Mouse (Mus musculus): ENCODE measurements around the gene Pip4p1. TPM values are rescaled to one million over a fixed set of nuclear protein-coding genes. Genes with fewer than 3 reads are reported as not detected.
"Not testable (repeated sequence)": the region's sequence is repeated elsewhere in the genome, so short reads cannot be mapped to it uniquely, and the experiment has no call there.

Pip4p1 gene
- polyA plus RNA-seq, 1 experiment, result 48.1 TPM

DNA sequence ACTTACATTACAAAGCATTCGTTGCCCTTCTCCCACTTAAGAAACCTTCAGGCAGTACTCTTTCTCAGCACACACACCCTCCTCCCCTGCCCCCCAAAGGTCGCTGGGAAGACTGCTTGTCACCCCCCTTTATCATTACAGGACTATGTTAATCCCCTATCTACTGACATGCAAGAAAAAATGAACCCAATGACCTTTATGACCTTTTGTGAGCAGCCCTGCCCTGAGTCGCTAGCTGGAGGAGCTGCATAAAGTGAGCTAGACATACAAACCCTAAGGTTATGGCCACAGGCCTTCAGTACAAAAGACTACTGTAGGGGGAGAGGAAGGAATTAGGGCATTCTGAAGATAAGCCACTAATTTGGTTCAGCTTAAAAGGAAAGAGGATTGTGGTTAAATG is 19.3 kb downstream of the Pip4p1 start:
- Histone ChIP-seq H3K4me3 (ENCODE audit: control insufficient read depth, low read depth, low read length) (no peak overlapping the region), H3K4me1 (ENCODE audit: control insufficient read depth, insufficient read depth, low read length) (peaks cover 2% of the 10 kb centered on the region), H3K36me3 (ENCODE audit: control insufficient read depth, insufficient read depth, low read length) (no peaks in the 10 kb centered on the region; the same call in 1 of the 2 replicates), H3K27ac (ENCODE audit: control insufficient read depth, insufficient read depth, low read depth, low read length) (no peak overlapping the region), H3K27me3 (ENCODE audit: control insufficient read depth, insufficient read depth, low read length) (no peaks in the 10 kb centered on the region)
- TF ChIP-seq POLR2A (IDR thresholded peaks at IDR 0.05; ENCODE audit: control insufficient read depth, low read depth, low read length), result no peak
- TF ChIP-seq CTCF (IDR thresholded peaks at IDR 0.05; ENCODE audit: control insufficient read depth, insufficient read depth, insufficient replicate concordance, low read depth, low read length), result no peak

DNA sequence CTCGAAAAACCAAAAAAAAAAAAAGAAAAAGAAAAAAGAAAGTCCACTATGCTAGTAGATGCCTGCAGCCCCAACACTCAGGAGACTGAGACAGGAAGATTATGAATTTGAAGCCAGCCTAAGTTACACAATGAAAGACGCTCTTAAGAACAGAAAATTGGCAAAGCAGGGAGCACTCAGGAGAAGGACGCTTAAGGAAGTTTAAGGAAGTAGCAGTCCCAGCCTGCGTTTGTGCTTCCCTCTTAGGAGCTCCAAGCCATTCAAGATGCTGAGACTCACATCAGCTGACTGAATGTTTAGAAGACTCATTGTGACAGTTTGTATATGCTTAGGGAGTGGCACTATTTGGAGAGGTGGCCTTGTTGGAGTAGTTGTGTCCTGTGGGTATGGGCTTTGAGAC is 22.5 kb downstream of the Pip4p1 start:
- TF ChIP-seq CTCF (IDR thresholded peaks at IDR 0.05; ENCODE audit: control insufficient read depth, insufficient read depth, insufficient replicate concordance, low read depth, low read length) (no peak), POLR2A (IDR thresholded peaks at IDR 0.05; ENCODE audit: control insufficient read depth, low read depth, low read length) (no peak)
- peaks cover 5% of the 10 kb centered on the region for H3K4me1 ChIP-seq (ENCODE audit: control insufficient read depth, insufficient read depth, low read length)

GRCm38 (mm10) chr14:50905327-50905726 is 25.3 kb downstream of the Pip4p1 start:
- not testable (repeated sequence) for H3K4me3 ChIP-seq (ENCODE audit: control insufficient read depth, low read depth, low read length); H3K4me1 ChIP-seq (ENCODE audit: control insufficient read depth, insufficient read depth, low read length); H3K27ac ChIP-seq (ENCODE audit: control insufficient read depth, insufficient read depth, low read depth, low read length); H3K36me3 ChIP-seq (ENCODE audit: control insufficient read depth, insufficient read depth, low read length); H3K27me3 ChIP-seq (ENCODE audit: control insufficient read depth, insufficient read depth, low read length)

More for the DNA sequence above, 22.5 kb downstream of the Pip4p1 start:
- H3K27me3 ChIP-seq (ENCODE audit: control insufficient read depth, insufficient read depth, low read length), result no peaks in the 10 kb centered on the region
- no peaks in the 10 kb centered on the region for H3K36me3 ChIP-seq (ENCODE audit: control insufficient read depth, insufficient read depth, low read length)
- H3K27ac ChIP-seq (ENCODE audit: control insufficient read depth, insufficient read depth, low read depth, low read length), result no peak overlapping the region
- no peak overlapping the region for H3K4me3 ChIP-seq (ENCODE audit: control insufficient read depth, low read depth, low read length)

DNA sequence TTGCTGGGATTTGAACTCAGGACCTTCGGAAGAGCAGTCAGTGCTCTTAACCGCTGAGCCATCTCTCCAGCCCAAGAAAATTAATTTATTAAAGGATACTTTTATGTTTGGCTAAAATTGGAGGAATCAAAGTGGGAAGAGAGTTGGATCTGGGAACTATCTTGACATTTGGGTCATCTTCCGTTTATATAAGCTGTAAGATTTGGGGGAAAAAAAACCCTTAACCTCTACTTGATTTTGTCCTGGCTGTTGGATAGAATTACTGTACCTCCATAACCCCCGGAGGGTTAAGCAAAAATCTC is 25.9 kb downstream of the Pip4p1 start:
- Histone ChIP-seq H3K4me3 (ENCODE audit: control insufficient read depth, low read depth, low read length) (no peak overlapping the region), H3K4me1 (ENCODE audit: control insufficient read depth, insufficient read depth, low read length) (peaks cover 5% of the 10 kb centered on the region), H3K27me3 (ENCODE audit: control insufficient read depth, insufficient read depth, low read length) (no peaks in the 10 kb centered on the region), H3K27ac (ENCODE audit: control insufficient read depth, insufficient read depth, low read depth, low read length) (no peak overlapping the region), H3K36me3 (ENCODE audit: control insufficient read depth, insufficient read depth, low read length) (no peaks in the 10 kb centered on the region)
- TF ChIP-seq POLR2A (IDR thresholded peaks at IDR 0.05; ENCODE audit: control insufficient read depth, low read depth, low read length) (no peak), CTCF (IDR thresholded peaks at IDR 0.05; ENCODE audit: control insufficient read depth, insufficient read depth, insufficient replicate concordance, low read depth, low read length) (no peak)

DNA sequence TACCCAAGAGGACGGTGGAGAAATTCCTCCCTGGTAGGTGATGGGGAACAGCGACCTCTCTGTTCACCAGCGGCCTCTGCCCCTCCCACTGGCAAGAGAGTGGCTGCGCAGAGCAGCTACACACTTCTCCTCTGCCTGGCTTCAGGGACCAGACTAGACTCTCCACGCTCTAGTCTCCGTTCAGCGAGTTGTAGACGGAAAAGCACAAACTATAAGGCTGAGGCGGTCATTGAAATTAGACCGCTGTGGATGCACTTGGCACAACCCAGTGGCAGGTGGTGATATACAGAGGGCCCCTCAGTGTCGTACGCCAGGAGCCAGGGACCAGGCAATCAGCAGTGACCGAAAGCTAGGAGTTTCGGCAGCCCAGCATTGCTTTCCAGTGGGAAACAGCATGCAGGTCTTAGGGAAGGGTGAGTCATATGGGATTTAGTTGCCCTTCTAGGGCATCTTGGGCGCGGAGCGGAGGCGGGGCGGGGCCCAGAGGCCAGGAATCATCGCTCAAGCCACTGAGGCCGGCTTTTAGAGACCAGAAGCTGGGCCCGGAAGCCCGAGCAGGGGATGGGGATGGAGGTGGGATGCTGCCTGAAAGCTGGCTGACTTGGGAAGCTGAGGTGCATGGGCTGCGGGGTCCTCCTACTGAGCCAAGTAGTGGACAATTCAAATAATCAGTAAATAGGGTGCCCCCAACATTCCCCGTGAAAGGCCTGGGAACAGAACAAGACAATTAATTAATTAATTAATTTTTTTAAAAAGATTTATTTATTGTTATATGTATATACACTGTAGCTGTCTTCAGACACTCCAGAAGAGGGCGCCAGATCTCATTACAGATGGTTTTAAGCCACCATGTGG is 26.5 kb downstream of the Pip4p1 start:
- peaks cover 3% of the 10 kb centered on the region for H3K4me1 ChIP-seq (ENCODE audit: control insufficient read depth, insufficient read depth, low read length)
- no peak overlapping the region for H3K27ac ChIP-seq (ENCODE audit: control insufficient read depth, insufficient read depth, low read depth, low read length)
- peak; percentile 42; the same call in 1 of the 2 replicates for TF ChIP-seq CTCF (IDR thresholded peaks at IDR 0.05; ENCODE audit: control insufficient read depth, insufficient read depth, insufficient replicate concordance, low read depth, low read length)
- TF ChIP-seq POLR2A (IDR thresholded peaks at IDR 0.05; ENCODE audit: control insufficient read depth, low read depth, low read length), result no peak
- H3K27me3 ChIP-seq (ENCODE audit: control insufficient read depth, insufficient read depth, low read length), result no peaks in the 10 kb centered on the region
- H3K36me3 ChIP-seq (ENCODE audit: control insufficient read depth, insufficient read depth, low read length), result no peaks in the 10 kb centered on the region
- H3K4me3 ChIP-seq (ENCODE audit: control insufficient read depth, low read depth, low read length), result peak overlapping the region; percentile 9

DNA sequence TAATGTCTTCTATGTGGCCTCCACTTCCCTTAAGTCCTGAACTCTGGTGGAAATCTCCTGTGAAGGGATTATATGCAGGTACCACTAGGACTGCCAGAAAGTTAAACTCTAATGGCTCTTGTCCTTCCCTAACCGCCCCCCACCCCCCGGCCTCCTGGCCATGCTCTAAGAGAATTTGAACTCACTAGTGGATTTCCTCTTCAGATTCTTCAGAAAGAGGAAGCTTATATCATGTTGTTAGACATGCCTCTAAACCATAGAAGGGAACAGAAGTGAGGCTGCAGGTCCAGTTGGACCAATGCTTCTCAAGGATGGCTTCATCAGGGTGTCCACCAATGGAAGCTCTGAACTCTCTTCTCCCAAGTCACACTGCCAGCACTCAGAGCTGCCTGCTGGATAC is 32.7 kb downstream of the Pip4p1 start:
- H3K27ac ChIP-seq (ENCODE audit: control insufficient read depth, insufficient read depth, low read depth, low read length); H3K4me3 ChIP-seq (ENCODE audit: control insufficient read depth, low read depth, low read length); H3K27me3 ChIP-seq (ENCODE audit: control insufficient read depth, insufficient read depth, low read length); H3K36me3 ChIP-seq (ENCODE audit: control insufficient read depth, insufficient read depth, low read length); H3K4me1 ChIP-seq (ENCODE audit: control insufficient read depth, insufficient read depth, low read length): not testable (repeated sequence)

GRCm38 (mm10) chr14:50897374-50897765 is 33.3 kb downstream of the Pip4p1 start, which contains the start of gene Klhl33:
TSS of gene Klhl33 (minus strand) at chr14:50897507.
- peaks cover 7% of the 10 kb centered on the region for H3K4me1 ChIP-seq (ENCODE audit: control insufficient read depth, insufficient read depth, low read length)
- peak within 1 kb of the TSS; percentile 75 for H3K4me3 ChIP-seq (ENCODE audit: control insufficient read depth, low read depth, low read length)
- H3K27me3 ChIP-seq (ENCODE audit: control insufficient read depth, insufficient read depth, low read length), result no peaks in the 10 kb centered on the region
- H3K36me3 ChIP-seq (ENCODE audit: control insufficient read depth, insufficient read depth, low read length), result no peaks in the 10 kb centered on the region
- H3K27ac ChIP-seq (ENCODE audit: control insufficient read depth, insufficient read depth, low read depth, low read length), result no peak within 1 kb of the TSS
- no peak for TF ChIP-seq CTCF (IDR thresholded peaks at IDR 0.05; ENCODE audit: control insufficient read depth, insufficient read depth, insufficient replicate concordance, low read depth, low read length)
- no peak for TF ChIP-seq POLR2A (IDR thresholded peaks at IDR 0.05; ENCODE audit: control insufficient read depth, low read depth, low read length)

Data from testis, adult 2 months (tissue).